Mouse (Mus musculus) CH12.LX (cell line): ENCODE data around the gene Syk. TPM values are rescaled to one million over a fixed set of nuclear protein-coding genes. Genes with fewer than 3 reads are reported as not detected.

Source experiments
- DNase-seq: peaks from one replicate; pipeline ENCODE4 v3.0.0-alpha.2; 2013; ENCODE audit errors: extremely low read depth
- H3K27ac ChIP-seq: 2 replicates; pipeline ENCODE4 v1.5.1; 2012; ENCODE audit warnings: low read depth, mild to moderate bottlenecking, control low read depth, moderate library complexity; ENCODE audit not compliant: insufficient read depth
- H3K27me3 ChIP-seq: replicated peaks from 2 replicates; pipeline ENCODE3; 2012; ENCODE audit warnings: inconsistent platforms
- H3K36me3 ChIP-seq, 2 experiments: replicated peaks in 1 of 2; 2 replicates each; pipeline versions ENCODE3 to v1.6.1; 2012; ENCODE audit warnings: inconsistent platforms in 1 of 2, low read length in 1 of 2, mild to moderate bottlenecking in 1 of 2, mixed read lengths in 1 of 2, moderate library complexity in 1 of 2; ENCODE audit not compliant: control insufficient read depth in 1 of 2, insufficient read depth in 1 of 2
- H3K4me1 ChIP-seq, 2 experiments: 2 replicates each; pipeline ENCODE4 v1.6.1; 2012; ENCODE audit warnings: inconsistent platforms in 1 of 2, moderate library complexity in 1 of 2; ENCODE audit not compliant: insufficient read depth in 2 of 2, control insufficient read depth in 1 of 2
- H3K4me2 ChIP-seq: 2 replicates; pipeline ENCODE4 v1.6.1; 2012; ENCODE audit warnings: low read depth, mild to moderate bottlenecking, control low read depth; ENCODE audit not compliant: poor library complexity, insufficient read depth, severe bottlenecking
- H3K4me3 ChIP-seq, 3 experiments: fragments of 150-350 bp in 1 of 3; sonication (generic) in 1 of 3; replicated peaks in 1 of 3; 2 replicates each; pipeline versions ENCODE3 to v1.5.1; 2011 to 2012; ENCODE audit warnings: low read depth in 2 of 3, low read length in 2 of 3, mild to moderate bottlenecking in 2 of 3, moderate library complexity in 2 of 3, control low read depth in 1 of 3, improper control_type of control experiment in 1 of 3, inconsistent platforms in 1 of 3, mixed read lengths in 1 of 3; ENCODE audit not compliant: poor library complexity in 1 of 3
- H3K79me2 ChIP-seq: replicated peaks from 2 replicates; pipeline ENCODE4 v1.6.1; 2012; ENCODE audit warnings: mild to moderate bottlenecking, moderate library complexity; ENCODE audit not compliant: control insufficient read depth, poor library complexity, insufficient read depth, severe bottlenecking; ENCODE audit errors: extremely low read depth
- H3K9ac ChIP-seq: 2 replicates; pipeline ENCODE4 v1.6.1; 2012; ENCODE audit warnings: low read depth, mild to moderate bottlenecking, control low read depth, moderate library complexity; ENCODE audit not compliant: insufficient read depth
- H3K9me3 ChIP-seq: replicated peaks from 2 replicates; pipeline ENCODE3; 2012; ENCODE audit warnings: low read length, inconsistent platforms, mixed read lengths
- BHLHE40 ChIP-seq: IDR thresholded peaks from 2 replicates; pipeline ENCODE4 v1.6.1; 2011; ENCODE audit warnings: mild to moderate bottlenecking, low read depth, low read length, improper control_type of control experiment
- CHD1 ChIP-seq: IDR thresholded peaks from 2 replicates; pipeline ENCODE4 v1.6.1; 2012; ENCODE audit warnings: low read depth, low read length, improper control_type of control experiment, inconsistent platforms
- E2F4 ChIP-seq: IDR thresholded peaks from 2 replicates; pipeline ENCODE4 v1.6.1; 2011; ENCODE audit warnings: low read depth, low read length, improper control_type of control experiment; ENCODE audit not compliant: insufficient replicate concordance
- ELF1 ChIP-seq: IDR thresholded peaks from 2 replicates; pipeline ENCODE4 v1.6.1; 2014; ENCODE audit warnings: low read depth, mild to moderate bottlenecking, inconsistent platforms, low read length, improper control_type of control experiment
- ETS1 ChIP-seq: conservative IDR thresholded peaks from 2 replicates; pipeline ENCODE4 v1.6.1; 2012; ENCODE audit warnings: low read depth, mild to moderate bottlenecking, inconsistent platforms, low read length, improper control_type of control experiment, moderate library complexity
- GABPA ChIP-seq: IDR thresholded peaks from 2 replicates; pipeline ENCODE4 v1.6.1; 2012; ENCODE audit warnings: low read depth, low read length, improper control_type of control experiment, inconsistent platforms; ENCODE audit not compliant: insufficient replicate concordance
- IRF4 ChIP-seq: IDR thresholded peaks from 2 replicates; pipeline ENCODE4 v1.6.1; 2014; ENCODE audit warnings: low read depth, mild to moderate bottlenecking, inconsistent platforms, low read length, improper control_type of control experiment
- JUND ChIP-seq: conservative IDR thresholded peaks from 2 replicates; pipeline ENCODE4 v1.6.1; 2011; ENCODE audit warnings: low read depth, low read length, improper control_type of control experiment
- MAFK ChIP-seq: IDR thresholded peaks from 2 replicates; pipeline ENCODE4 v1.6.1; 2011; ENCODE audit warnings: low read length, improper control_type of control experiment; ENCODE audit not compliant: insufficient replicate concordance
- MEF2A ChIP-seq: IDR thresholded peaks from 2 replicates; pipeline ENCODE4 v1.6.1; 2014; ENCODE audit warnings: low read depth, mild to moderate bottlenecking, inconsistent platforms, low read length, improper control_type of control experiment, borderline replicate concordance
- NRF1 ChIP-seq: IDR thresholded peaks from 2 replicates; pipeline ENCODE4 v1.6.1; 2014; ENCODE audit warnings: low read depth, mild to moderate bottlenecking, inconsistent platforms, low read length, improper control_type of control experiment, moderate library complexity
- PAX5 ChIP-seq: IDR thresholded peaks from 2 replicates; pipeline ENCODE4 v1.6.1; 2012; ENCODE audit warnings: low read length, inconsistent platforms, mixed read lengths
- POLR2A ChIP-seq: IDR thresholded peaks from 2 replicates; pipeline ENCODE4 v1.6.1; 2011; ENCODE audit warnings: low read depth, mild to moderate bottlenecking, improper control_type of control experiment, low read length
- RCOR1 ChIP-seq: conservative IDR thresholded peaks from 2 replicates; pipeline ENCODE4 v1.6.1; 2012; ENCODE audit warnings: low read depth, mild to moderate bottlenecking, inconsistent platforms, low read length, improper control_type of control experiment
- SIN3A ChIP-seq: IDR thresholded peaks from 2 replicates; pipeline ENCODE4 v1.6.1; 2012; ENCODE audit warnings: low read length, improper control_type of control experiment, inconsistent platforms
- UBTF ChIP-seq: IDR thresholded peaks from 2 replicates; pipeline ENCODE4 v1.6.1; 2012; ENCODE audit warnings: low read depth, mild to moderate bottlenecking, inconsistent platforms, low read length, improper control_type of control experiment, moderate library complexity
- USF1 ChIP-seq: IDR thresholded peaks from 2 replicates; pipeline ENCODE4 v1.6.1; 2014; ENCODE audit warnings: low read depth, mild to moderate bottlenecking, inconsistent platforms, low read length, improper control_type of control experiment
- USF2 ChIP-seq: conservative IDR thresholded peaks from 2 replicates; pipeline ENCODE4 v1.6.1; 2011; ENCODE audit warnings: low read depth, low read length, improper control_type of control experiment
- ZC3H11A ChIP-seq: IDR thresholded peaks from 2 replicates; pipeline ENCODE4 v1.6.1; 2012; ENCODE audit warnings: low read depth, mild to moderate bottlenecking, inconsistent platforms, low read length, improper control_type of control experiment
- ZKSCAN1 ChIP-seq: IDR thresholded peaks from 2 replicates; pipeline ENCODE4 v1.6.1; 2012; ENCODE audit warnings: low read depth, inconsistent platforms, low read length, improper control_type of control experiment, borderline replicate concordance
- ZNF384 ChIP-seq: IDR thresholded peaks from 2 replicates; pipeline ENCODE4 v1.6.1; 2012; ENCODE audit warnings: low read depth, low read length, improper control_type of control experiment, inconsistent platforms
- dilution Hi-C: fragments of 300-500 bp; cut with MboI; formaldehyde crosslinking; loops from 2 replicates; pipeline ENCODE4 v1.14.3; 2020; ENCODE audit warnings: low sequenced_read_pairs; ENCODE audit not compliant: extremely low pct_unique_long_range_greater_than_20kb, extremely low pct_ligation_motif_present
- in situ Hi-C: fragments of 300-500 bp; cut with MboI; formaldehyde crosslinking; loops from 3 replicates; pipeline ENCODE4 v1.14.3; 2019; ENCODE audit warnings: low sequenced_read_pairs, low pct_ligation_motif_present, low pct_unique_long_range_greater_than_20kb, mixed read lengths
- polyA plus RNA-seq: library from polyadenylated mRNA; unstranded; fragments of >175 nt; gene quantifications from 2 replicates; pipeline ENCODE4 v1.2.1, GENCODE M21; 2012; ENCODE audit warnings: low read depth; ENCODE audit not compliant: insufficient read length
- total RNA-seq, 2 experiments: library from RNA; depleted of rRNA; stranded (reverse); fragments of 300-350 nt in 1 of 2; fragments of >200 nt in 1 of 2; gene quantifications; 2 replicates each; pipeline ENCODE4 v1.2.3; 2012 to 2014

Syk gene
- total and polyA plus RNA-seq, 3 experiments = 117 to 185 (median 163) TPM

DNA sequence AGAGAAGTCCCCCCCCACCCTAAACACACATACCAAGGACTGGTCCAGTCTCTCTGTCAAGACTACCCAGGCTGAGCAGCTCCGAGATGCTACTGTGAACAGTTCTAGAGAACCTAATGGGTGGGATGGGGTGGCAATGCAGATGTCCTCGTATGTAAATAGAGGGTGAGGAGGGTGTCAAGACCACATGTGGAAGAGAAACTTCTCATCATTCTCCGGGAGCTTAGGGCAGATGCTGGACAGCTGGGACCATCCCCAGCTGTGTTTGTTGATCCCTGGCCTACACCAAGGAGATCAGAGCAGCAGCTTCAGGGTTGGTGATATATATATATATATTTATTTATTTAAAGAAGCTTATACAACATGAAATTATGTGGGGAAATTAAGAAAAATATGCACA lies 22.0 kb downstream of the Syk start (continued):
- TF ChIP-seq ZNF384 (no peak), SIN3A (peak; percentile 77; the same call in 1 of the 2 replicates), USF2 (no peak), MAFK (no peak)

DNA sequence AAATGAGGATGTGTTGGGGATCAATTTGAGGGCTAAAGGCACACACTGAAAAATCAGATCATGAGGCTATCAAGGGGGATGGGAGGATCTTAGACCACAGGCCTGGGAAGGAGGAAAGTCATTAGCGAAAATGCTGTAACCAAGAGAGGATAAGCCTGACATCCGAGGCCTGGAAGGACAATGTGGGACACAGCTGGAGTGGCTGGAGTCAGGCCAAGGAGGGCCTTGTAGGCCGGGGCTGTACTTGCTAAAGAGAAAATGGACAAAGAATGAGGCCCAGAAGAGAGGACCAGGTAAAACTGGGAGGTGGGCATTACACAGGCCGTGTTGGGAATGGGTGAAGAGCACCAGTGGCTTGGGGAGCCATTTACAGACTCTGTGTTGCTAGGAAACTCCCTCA lies 22.9 kb downstream of the Syk start:
- dilution Hi-C loops = no loop called here
- in situ Hi-C loops = no loop called here
- TF ChIP-seq SIN3A (no peak), RCOR1 (no peak), GABPA (no peak), POLR2A (no peak), E2F4 (no peak), CHD1 (peak; percentile 18; the same call in 1 of the 2 replicates)
- TF ChIP-seq, all 38 proteins: peak for 1
- no peak overlapping the region for H3K4me2 ChIP-seq
- peaks cover 8% of the 10 kb centered on the region for H3K9me3 ChIP-seq
- H3K9ac ChIP-seq = peak overlapping the region; percentile 40; the same call in 1 of the 2 replicates
- peak overlapping the region; percentile 87 for H3K27ac ChIP-seq
- H3K4me3 ChIP-seq = no peak overlapping the region
- H3K36me3 ChIP-seq = peaks cover 60 to 97% of the 10 kb centered on the region in 2 experiments
- H3K4me1 ChIP-seq = peaks cover 54 to 99% of the 10 kb centered on the region in 2 experiments
- no peak for DNase-seq
- no peaks in the 10 kb centered on the region for H3K27me3 ChIP-seq
- H3K79me2 ChIP-seq = peaks cover 95% of the 10 kb centered on the region

DNA sequence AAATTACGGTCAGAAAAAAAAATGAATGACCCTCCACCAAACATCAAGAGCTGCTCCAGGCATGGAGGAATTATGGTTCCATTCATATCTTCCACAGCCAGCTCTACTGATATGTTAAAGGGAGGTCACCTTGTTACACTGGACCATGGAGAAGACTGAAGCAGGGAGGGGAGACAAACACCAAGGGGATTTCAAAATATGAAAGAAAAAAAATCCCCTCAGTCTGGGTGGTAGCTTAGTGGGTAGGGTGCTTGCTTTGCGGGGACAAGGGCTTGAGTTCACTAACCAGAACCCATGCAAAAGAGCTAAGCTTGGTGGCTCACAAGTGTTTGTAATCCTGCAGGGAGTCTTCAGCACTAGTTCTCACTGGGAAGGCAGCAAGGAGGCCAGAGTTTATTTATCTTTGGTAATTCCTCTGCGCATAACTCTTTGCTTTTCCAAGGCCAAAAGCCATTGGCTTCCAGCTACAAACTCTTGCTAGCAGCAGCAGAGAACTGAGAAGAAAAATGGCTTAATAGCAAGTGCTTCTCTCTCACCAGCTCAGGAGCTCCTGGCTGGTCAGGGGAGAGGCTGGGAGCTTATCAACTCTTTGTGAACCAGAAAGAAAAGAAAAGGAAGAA lies 23.8 kb downstream of the Syk start:
- Histone ChIP-seq H3K9ac (peak overlapping the region; percentile 29; the same call in 1 of the 2 replicates), H3K4me2 (peak overlapping the region; percentile 42), H3K27me3 (no peaks in the 10 kb centered on the region), H3K36me3 (peaks cover 60 to 97% of the 10 kb centered on the region in 2 experiments), H3K4me1 (peaks cover 51 to 99% of the 10 kb centered on the region in 2 experiments), H3K79me2 (peaks cover 95% of the 10 kb centered on the region), H3K27ac (peak overlapping the region; percentile 87), H3K9me3 (no peaks in the 10 kb centered on the region), H3K4me3 (no peak overlapping the region)
- 0 out of 2 replicates have a peak, but pooled peaks have one; percentile 14 for TF ChIP-seq BHLHE40
- TF ChIP-seq NRF1 = no peak
- TF ChIP-seq UBTF = no peak
- TF ChIP-seq PAX5 = no peak
- no peak for TF ChIP-seq USF1
- no peak for TF ChIP-seq JUND
- TF ChIP-seq ELF1 = no peak
- TF ChIP-seq ETS1 = 0 out of 2 replicates have a peak, but pooled peaks have one; percentile 21
- no peak for TF ChIP-seq GABPA
- TF ChIP-seq ZC3H11A = no peak
- peak; percentile 57; the same call in 1 of the 2 replicates for TF ChIP-seq MEF2A
- TF ChIP-seq IRF4 = peak; percentile 19; the same call in 1 of the 2 replicates
- no peak for TF ChIP-seq MAFK
- peak; percentile 74 for TF ChIP-seq ZNF384
- no peak for TF ChIP-seq ZKSCAN1
- in situ Hi-C loops (no loop called here), dilution Hi-C loops (no loop called here)
- DNase-seq = peak; percentile 39
